Mouse (Mus musculus): ENCODE data around the gene Cdh8. TPM values are rescaled to one million over a fixed set of nuclear protein-coding genes. Genes with fewer than 3 reads are reported as not detected.

Cdh8 gene
- polyA plus RNA-seq, 1 experiment: 22.9 TPM

DNA sequence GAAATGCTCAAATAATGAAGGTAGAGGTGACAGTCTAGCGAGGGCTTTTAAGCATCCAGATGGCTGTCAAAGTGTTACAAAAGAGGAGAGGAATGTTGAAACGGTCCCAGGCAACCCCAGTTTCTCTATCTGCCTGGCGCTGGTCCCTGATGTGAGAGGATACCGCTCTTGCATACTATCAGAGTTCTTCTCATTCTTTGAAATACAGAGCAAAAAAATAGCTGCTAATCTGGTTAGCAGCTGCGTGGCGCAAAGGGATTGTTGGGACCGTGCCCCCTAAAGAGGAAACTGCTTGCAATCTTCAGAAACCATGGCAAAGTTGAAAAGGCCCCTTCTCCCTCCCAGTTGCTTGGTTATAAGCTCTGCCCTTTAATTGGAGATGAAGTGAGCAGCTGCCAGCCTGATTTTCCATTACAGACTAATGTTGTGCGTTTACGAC lies 1.8 kb downstream of the Cdh8 start:
- H3K4me1 ChIP-seq (ENCODE audit: control insufficient read depth, insufficient read depth, low read length): peaks cover 2% of the 10 kb centered on the region; the same call in 1 of the 2 replicates
- WGBS: 1% methylated on average over 9 of the region's 9 CpGs
- H3K27ac ChIP-seq (ENCODE audit: insufficient read depth, low read length): peak overlapping the region; percentile 65; the same call in 1 of the 2 replicates
- TF ChIP-seq CTCF (IDR thresholded peaks at IDR 0.05; ENCODE audit: borderline replicate concordance, insufficient read depth, low read depth, low read length) (no peak), POLR2A (IDR thresholded peaks at IDR 0.05; ENCODE audit: borderline replicate concordance, insufficient read depth, low read length) (no peak)
- H3K27me3 ChIP-seq (ENCODE audit: control insufficient read depth, insufficient read depth, low read length): no peaks in the 10 kb centered on the region
- peak; percentile 48 to 60 for DNase-seq
- peak overlapping the region; percentile 82 for H3K4me3 ChIP-seq (replicated peaks; ENCODE audit: insufficient read depth, low read depth, low read length)

DNA sequence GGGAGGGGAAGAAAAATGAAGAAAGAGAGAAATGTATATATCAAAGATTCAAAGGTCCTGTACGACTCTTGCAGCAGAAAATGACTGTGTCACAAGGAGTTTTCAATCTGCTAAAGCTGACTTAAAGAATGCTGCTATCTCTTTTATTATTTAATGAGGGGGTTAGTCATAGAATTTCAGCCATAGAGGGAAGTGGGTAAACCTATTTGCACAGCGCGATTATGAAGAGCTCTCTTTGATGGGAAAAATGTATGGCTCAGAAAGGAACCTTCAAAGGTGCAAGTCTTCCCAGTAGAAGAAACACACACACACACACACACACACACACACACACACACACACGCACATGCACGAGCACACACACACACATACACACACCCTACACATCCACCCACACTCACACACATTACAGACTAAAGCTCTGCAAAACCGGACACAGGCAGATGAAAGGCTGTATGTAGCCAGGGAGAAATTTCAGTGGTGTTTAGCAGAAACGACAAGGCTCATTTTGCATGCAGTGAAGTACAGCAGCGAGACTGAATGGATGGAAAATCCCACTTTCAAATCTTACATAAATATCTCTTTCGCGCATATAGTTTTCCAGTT lies 2.3 kb downstream of the Cdh8 start:
- Histone ChIP-seq H3K4me3 (replicated peaks; ENCODE audit: insufficient read depth, low read depth, low read length) (peak overlapping the region; percentile 82), H3K4me1 (ENCODE audit: control insufficient read depth, insufficient read depth, low read length) (peaks cover 2% of the 10 kb centered on the region; the same call in 1 of the 2 replicates), H3K27me3 (ENCODE audit: control insufficient read depth, insufficient read depth, low read length) (no peaks in the 10 kb centered on the region), H3K27ac (ENCODE audit: insufficient read depth, low read length) (peak overlapping the region; percentile 65; the same call in 1 of the 2 replicates)
- no peak for DNase-seq
- WGBS: 11% methylated on average over 10 of the region's 10 CpGs
- no peak for TF ChIP-seq POLR2A (IDR thresholded peaks at IDR 0.05; ENCODE audit: borderline replicate concordance, insufficient read depth, low read length)
- TF ChIP-seq CTCF (IDR thresholded peaks at IDR 0.05; ENCODE audit: borderline replicate concordance, insufficient read depth, low read depth, low read length): no peak

DNA sequence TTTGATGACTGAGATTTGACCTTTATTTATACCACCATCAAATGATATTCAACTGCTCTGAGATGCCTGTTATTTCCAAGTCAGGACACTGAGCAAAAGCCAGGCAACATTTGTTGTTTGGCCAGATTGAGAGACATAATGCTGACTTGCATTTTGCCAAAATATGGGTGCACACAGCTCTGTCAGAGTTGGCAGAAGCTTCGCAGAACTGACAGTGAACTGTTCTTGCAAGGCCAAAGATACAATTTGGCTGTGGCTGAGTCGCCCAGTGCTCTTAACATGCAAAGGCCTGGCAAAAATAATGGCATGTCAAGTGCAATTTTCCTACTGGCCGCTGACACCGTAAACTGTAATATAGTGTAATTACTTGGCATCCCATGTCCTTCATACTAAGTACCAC lies 22.4 kb downstream of the Cdh8 start:
- no peak for TF ChIP-seq CTCF (IDR thresholded peaks at IDR 0.05; ENCODE audit: borderline replicate concordance, insufficient read depth, low read depth, low read length)
- no peak for TF ChIP-seq POLR2A (IDR thresholded peaks at IDR 0.05; ENCODE audit: borderline replicate concordance, insufficient read depth, low read length)
- H3K27ac ChIP-seq (ENCODE audit: insufficient read depth, low read length): peak overlapping the region; percentile 2; the same call in 1 of the 2 replicates
- WGBS: 5% methylated on average over 4 of the region's 4 CpGs
- DNase-seq: peak; percentile 58 to 84
- no peaks in the 10 kb centered on the region for H3K27me3 ChIP-seq (ENCODE audit: control insufficient read depth, insufficient read depth, low read length)
- H3K4me3 ChIP-seq (replicated peaks; ENCODE audit: insufficient read depth, low read depth, low read length): no peak overlapping the region
- peaks cover 11% of the 10 kb centered on the region; the same call in 1 of the 2 replicates for H3K4me1 ChIP-seq (ENCODE audit: control insufficient read depth, insufficient read depth, low read length)

DNA sequence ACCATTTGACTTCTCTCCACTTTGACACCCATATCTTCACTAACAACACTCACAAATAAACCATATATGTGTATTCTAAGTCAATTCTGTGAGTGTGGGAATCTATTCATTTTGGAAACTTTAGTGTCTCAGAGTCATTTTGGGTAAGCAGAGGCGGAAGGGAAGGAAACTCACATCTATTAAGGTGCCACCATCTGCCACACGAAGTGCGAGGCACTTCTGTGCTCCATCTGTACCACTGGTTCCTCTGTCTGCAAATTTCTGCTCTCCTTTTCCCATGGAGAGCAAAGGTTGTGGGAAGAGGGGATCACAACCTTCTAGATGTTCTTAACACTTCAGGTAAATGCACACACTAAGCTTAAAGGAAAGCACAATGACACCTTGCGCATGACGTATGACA lies 46.2 kb downstream of the Cdh8 start:
- no peak overlapping the region for H3K27ac ChIP-seq (ENCODE audit: insufficient read depth, low read length)
- H3K27me3 ChIP-seq (ENCODE audit: control insufficient read depth, insufficient read depth, low read length): no peaks in the 10 kb centered on the region
- no peak for DNase-seq
- WGBS: 77% methylated on average over 5 of the region's 5 CpGs
- H3K4me1 ChIP-seq (ENCODE audit: control insufficient read depth, insufficient read depth, low read length): peaks cover 6% of the 10 kb centered on the region
- H3K4me3 ChIP-seq (replicated peaks; ENCODE audit: insufficient read depth, low read depth, low read length): no peak overlapping the region
- no peak for TF ChIP-seq POLR2A (IDR thresholded peaks at IDR 0.05; ENCODE audit: borderline replicate concordance, insufficient read depth, low read length)
- TF ChIP-seq CTCF (IDR thresholded peaks at IDR 0.05; ENCODE audit: borderline replicate concordance, insufficient read depth, low read depth, low read length): no peak

DNA sequence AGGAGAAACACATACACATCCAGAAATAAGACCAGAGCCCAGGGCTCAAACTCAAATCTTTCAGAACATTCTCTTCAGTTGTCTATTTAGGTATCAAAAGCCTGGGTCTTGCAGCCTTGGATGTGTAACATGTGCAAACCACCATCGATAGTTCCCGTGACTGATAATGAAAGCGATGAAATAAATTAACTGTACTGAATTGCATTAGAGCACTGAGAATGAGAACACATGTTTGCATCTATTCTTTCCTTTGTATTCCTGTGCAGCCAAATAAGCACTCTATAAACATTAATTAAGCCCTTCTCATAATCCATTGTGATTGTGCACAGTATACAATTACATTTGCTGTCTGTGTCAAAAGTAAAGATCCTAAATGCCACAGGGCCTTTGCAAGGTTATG lies 47.1 kb downstream of the Cdh8 start:
- Histone ChIP-seq H3K4me1 (ENCODE audit: control insufficient read depth, insufficient read depth, low read length) (peaks cover 6% of the 10 kb centered on the region), H3K27ac (ENCODE audit: insufficient read depth, low read length) (no peak overlapping the region), H3K4me3 (replicated peaks; ENCODE audit: insufficient read depth, low read depth, low read length) (no peak overlapping the region), H3K27me3 (ENCODE audit: control insufficient read depth, insufficient read depth, low read length) (no peaks in the 10 kb centered on the region)
- TF ChIP-seq CTCF (IDR thresholded peaks at IDR 0.05; ENCODE audit: borderline replicate concordance, insufficient read depth, low read depth, low read length) (no peak), POLR2A (IDR thresholded peaks at IDR 0.05; ENCODE audit: borderline replicate concordance, insufficient read depth, low read length) (no peak)
- no peak for DNase-seq
- WGBS: 87% methylated on average over 3 of the region's 3 CpGs

DNA sequence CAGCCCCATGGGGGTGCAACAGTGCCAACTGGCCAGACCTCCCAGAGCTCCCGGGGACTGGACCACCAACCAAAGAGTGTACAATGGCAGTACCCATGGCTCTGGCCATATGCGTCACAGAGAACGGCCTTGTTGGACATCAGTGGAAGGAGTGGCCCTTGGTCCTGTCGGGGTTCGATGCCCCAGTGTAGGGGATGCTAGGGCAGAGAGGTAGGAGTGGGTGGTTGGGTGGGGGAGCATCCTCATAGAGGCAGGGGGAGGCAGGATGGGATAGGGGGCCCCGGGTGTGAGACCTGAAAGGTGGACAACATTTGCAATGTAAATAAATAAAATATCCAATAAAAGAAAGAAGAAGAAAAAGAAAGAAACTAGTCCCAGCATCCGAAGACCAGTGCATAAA lies 47.8 kb downstream of the Cdh8 start:
- 66% methylated on average over 7 of the region's 7 CpGs for WGBS
- H3K4me1 ChIP-seq (ENCODE audit: control insufficient read depth, insufficient read depth, low read length): peaks cover 6% of the 10 kb centered on the region
- no peak overlapping the region for H3K27ac ChIP-seq (ENCODE audit: insufficient read depth, low read length)
- peak in 1 of 2 experiments; percentile 23 for DNase-seq
- TF ChIP-seq CTCF (IDR thresholded peaks at IDR 0.05; ENCODE audit: borderline replicate concordance, insufficient read depth, low read depth, low read length) (no peak), POLR2A (IDR thresholded peaks at IDR 0.05; ENCODE audit: borderline replicate concordance, insufficient read depth, low read length) (no peak)
- no peak overlapping the region for H3K4me3 ChIP-seq (replicated peaks; ENCODE audit: insufficient read depth, low read depth, low read length)
- H3K27me3 ChIP-seq (ENCODE audit: control insufficient read depth, insufficient read depth, low read length): no peaks in the 10 kb centered on the region

DNA sequence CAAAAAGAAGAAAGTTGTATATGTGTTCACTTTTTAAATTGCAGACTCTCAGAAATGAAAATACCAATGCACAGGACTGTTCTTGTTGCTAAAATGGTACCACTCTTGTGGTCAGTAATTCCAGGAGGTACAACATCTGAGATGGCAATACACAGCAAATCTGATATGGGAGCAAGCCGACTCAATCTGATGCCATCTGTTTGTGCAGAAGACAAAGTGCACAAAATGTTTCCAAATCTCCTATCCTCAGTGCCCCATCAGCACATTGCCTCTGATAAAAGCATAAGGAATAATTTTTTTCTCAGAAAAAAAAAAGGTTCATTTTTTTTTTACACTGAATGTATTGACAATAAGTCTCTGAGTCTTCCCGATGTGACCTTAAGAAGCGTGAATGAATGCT lies 62.3 kb downstream of the Cdh8 start:
- peak in 1 of 2 experiments; percentile 48 for DNase-seq
- no peak overlapping the region for H3K27ac ChIP-seq (ENCODE audit: insufficient read depth, low read length)
- 67% methylated on average over 3 of the region's 3 CpGs for WGBS
- H3K27me3 ChIP-seq (ENCODE audit: control insufficient read depth, insufficient read depth, low read length): no peaks in the 10 kb centered on the region
- TF ChIP-seq POLR2A (IDR thresholded peaks at IDR 0.05; ENCODE audit: borderline replicate concordance, insufficient read depth, low read length) (no peak), CTCF (IDR thresholded peaks at IDR 0.05; ENCODE audit: borderline replicate concordance, insufficient read depth, low read depth, low read length) (no peak)
- peaks cover 10% of the 10 kb centered on the region; the same call in 1 of the 2 replicates for H3K4me1 ChIP-seq (ENCODE audit: control insufficient read depth, insufficient read depth, low read length)
- no peak overlapping the region for H3K4me3 ChIP-seq (replicated peaks; ENCODE audit: insufficient read depth, low read depth, low read length)

DNA sequence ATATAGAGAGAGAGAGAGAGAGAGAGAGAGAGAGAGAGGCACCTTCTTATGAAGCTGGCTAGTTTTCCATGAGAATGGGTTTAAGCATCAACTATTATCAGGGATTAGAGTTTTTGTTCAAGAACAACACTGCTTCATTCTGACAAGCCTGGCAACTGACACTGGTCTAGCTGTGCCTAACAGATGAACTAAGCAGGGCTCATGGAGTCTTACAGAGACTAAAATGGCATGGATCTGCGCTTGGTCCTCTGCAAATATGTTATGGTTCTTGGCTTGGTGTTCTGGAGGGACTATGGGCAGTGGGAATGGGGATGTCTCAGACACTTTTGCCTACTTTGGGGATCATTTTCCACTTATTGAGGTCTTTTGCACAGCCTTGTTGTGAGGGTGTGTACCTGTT lies 63.0 kb downstream of the Cdh8 start:
- DNase-seq: peak; percentile 22 to 53
- Histone ChIP-seq H3K27ac (ENCODE audit: insufficient read depth, low read length) (peak overlapping the region; percentile 4; the same call in 1 of the 2 replicates), H3K4me1 (ENCODE audit: control insufficient read depth, insufficient read depth, low read length) (peaks cover 16% of the 10 kb centered on the region; the same call in 1 of the 2 replicates), H3K4me3 (replicated peaks; ENCODE audit: insufficient read depth, low read depth, low read length) (no peak overlapping the region), H3K27me3 (ENCODE audit: control insufficient read depth, insufficient read depth, low read length) (no peaks in the 10 kb centered on the region)
- TF ChIP-seq POLR2A (IDR thresholded peaks at IDR 0.05; ENCODE audit: borderline replicate concordance, insufficient read depth, low read length) (no peak), CTCF (IDR thresholded peaks at IDR 0.05; ENCODE audit: borderline replicate concordance, insufficient read depth, low read depth, low read length) (no peak)
- 6% methylated on average over 1 of the region's 1 CpGs for whole genome bisulfite sequencing
